Mouse (Mus musculus): ENCODE results near the gene Lama1. TPM values are rescaled to one million over a fixed set of nuclear protein-coding genes. Genes with fewer than 3 reads are reported as not detected.
A peak's percentile ranks its signal among the peaks of the same experiment; 100 is the strongest.

Lama1 gene
- polyA plus RNA-seq, 1 experiment from 2014 or later = 4.1 TPM

GRCm38 (mm10) chr17:67707793-67708364, 10.8 kb downstream of the Lama1 start:
- no peak overlapping the region for H3K27ac ChIP-seq (ENCODE audit: low read length)
- ATAC-seq (ENCODE audit: insufficient read depth, low FRiP score) = no peak
- H3K36me3 ChIP-seq (ENCODE audit: control insufficient read depth, insufficient read depth, low read length) = no peaks in the 10 kb centered on the region
- no peaks in the 10 kb centered on the region for H3K9me3 ChIP-seq (replicated peaks; ENCODE audit: control insufficient read depth, low read length)
- H3K4me3 ChIP-seq (replicated peaks; ENCODE audit: low read length) = no peak overlapping the region
- H3K4me2 ChIP-seq (ENCODE audit: low read depth, low read length) = no peak overlapping the region
- H3K4me1 ChIP-seq (ENCODE audit: control insufficient read depth, insufficient read depth, low read length) = 0 out of 2 replicates have a peak, but pooled peaks cover 3% of the 10 kb centered on the region
- H3K9ac ChIP-seq (ENCODE audit: low read length) = no peak overlapping the region
- H3K27me3 ChIP-seq (ENCODE audit: control insufficient read depth, insufficient read depth, low read length) = no peaks in the 10 kb centered on the region
- 64% methylated on average over 13 of the region's 13 CpGs for WGBS

- H3K27ac ChIP-seq (ENCODE audit: low read length) = no peak overlapping the region
- no peak for ATAC-seq (ENCODE audit: insufficient read depth, low FRiP score)
- no peak overlapping the region for H3K4me3 ChIP-seq (replicated peaks; ENCODE audit: low read length)
- whole genome bisulfite sequencing = 67% methylated on average over 6 of the region's 6 CpGs
- no peaks in the 10 kb centered on the region for H3K9me3 ChIP-seq (replicated peaks; ENCODE audit: control insufficient read depth, low read length)
- H3K4me2 ChIP-seq (ENCODE audit: low read depth, low read length) = no peak overlapping the region
- 0 out of 2 replicates have a peak, but pooled peaks cover 3% of the 10 kb centered on the region for H3K4me1 ChIP-seq (ENCODE audit: control insufficient read depth, insufficient read depth, low read length)
- H3K9ac ChIP-seq (ENCODE audit: low read length) = no peak overlapping the region
- H3K27me3 ChIP-seq (ENCODE audit: control insufficient read depth, insufficient read depth, low read length) = no peaks in the 10 kb centered on the region
- H3K36me3 ChIP-seq (ENCODE audit: control insufficient read depth, insufficient read depth, low read length) = no peaks in the 10 kb centered on the region
Measured at GRCm38 (mm10) chr17:67710377-67710781, 13.3 kb downstream of the Lama1 start.

GRCm38 (mm10) chr17:67711361-67711760, 14.3 kb downstream of the Lama1 start:
- H3K36me3 ChIP-seq (ENCODE audit: control insufficient read depth, insufficient read depth, low read length) = no peaks in the 10 kb centered on the region
- H3K4me3 ChIP-seq (replicated peaks; ENCODE audit: low read length) = no peak overlapping the region
- 0 out of 2 replicates have a peak, but pooled peaks cover 3% of the 10 kb centered on the region for H3K4me1 ChIP-seq (ENCODE audit: control insufficient read depth, insufficient read depth, low read length)
- H3K9me3 ChIP-seq (replicated peaks; ENCODE audit: control insufficient read depth, low read length) = no peaks in the 10 kb centered on the region
- 38% methylated on average over 4 of the region's 4 CpGs for WGBS
- H3K27ac ChIP-seq (ENCODE audit: low read length) = no peak overlapping the region
- H3K4me2 ChIP-seq (ENCODE audit: low read depth, low read length) = no peak overlapping the region
- H3K9ac ChIP-seq (ENCODE audit: low read length) = no peak overlapping the region
- H3K27me3 ChIP-seq (ENCODE audit: control insufficient read depth, insufficient read depth, low read length) = no peaks in the 10 kb centered on the region
- ATAC-seq (ENCODE audit: insufficient read depth, low FRiP score) = no peak

GRCm38 (mm10) chr17:67712929-67713328, 15.9 kb downstream of the Lama1 start:
- WGBS = 74% methylated on average over 7 of the region's 7 CpGs
- no peak overlapping the region for H3K27ac ChIP-seq (ENCODE audit: low read length)
- no peak overlapping the region for H3K9ac ChIP-seq (ENCODE audit: low read length)
- no peaks in the 10 kb centered on the region for H3K27me3 ChIP-seq (ENCODE audit: control insufficient read depth, insufficient read depth, low read length)
- no peaks in the 10 kb centered on the region for H3K36me3 ChIP-seq (ENCODE audit: control insufficient read depth, insufficient read depth, low read length)
- H3K4me1 ChIP-seq (ENCODE audit: control insufficient read depth, insufficient read depth, low read length) = 0 out of 2 replicates have a peak, but pooled peaks cover 3% of the 10 kb centered on the region
- no peak overlapping the region for H3K4me2 ChIP-seq (ENCODE audit: low read depth, low read length)
- H3K9me3 ChIP-seq (replicated peaks; ENCODE audit: control insufficient read depth, low read length) = no peaks in the 10 kb centered on the region
- no peak; the same call in 1 of the 2 replicates for ATAC-seq (ENCODE audit: insufficient read depth, low FRiP score)
- no peak overlapping the region for H3K4me3 ChIP-seq (replicated peaks; ENCODE audit: low read length)

- Histone ChIP-seq H3K36me3 (ENCODE audit: control insufficient read depth, insufficient read depth, low read length) (no peaks in the 10 kb centered on the region), H3K27me3 (ENCODE audit: control insufficient read depth, insufficient read depth, low read length) (no peaks in the 10 kb centered on the region), H3K9ac (ENCODE audit: low read length) (no peak overlapping the region), H3K4me3 (replicated peaks; ENCODE audit: low read length) (no peak overlapping the region), H3K27ac (ENCODE audit: low read length) (no peak overlapping the region), H3K4me1 (ENCODE audit: control insufficient read depth, insufficient read depth, low read length) (no peaks in the 10 kb centered on the region), H3K4me2 (ENCODE audit: low read depth, low read length) (no peak overlapping the region), H3K9me3 (replicated peaks; ENCODE audit: control insufficient read depth, low read length) (no peaks in the 10 kb centered on the region)
- ATAC-seq (ENCODE audit: insufficient read depth, low FRiP score) = no peak
- 64% methylated on average over 19 of the region's 19 CpGs for WGBS
Measured at GRCm38 (mm10) chr17:67715466-67715865, 18.4 kb downstream of the Lama1 start.

- no peaks in the 10 kb centered on the region for H3K27me3 ChIP-seq (ENCODE audit: control insufficient read depth, insufficient read depth, low read length)
- no peak for ATAC-seq (ENCODE audit: insufficient read depth, low FRiP score)
- H3K4me3 ChIP-seq (replicated peaks; ENCODE audit: low read length) = no peak overlapping the region
- no peaks in the 10 kb centered on the region for H3K9me3 ChIP-seq (replicated peaks; ENCODE audit: control insufficient read depth, low read length)
- no peak overlapping the region for H3K27ac ChIP-seq (ENCODE audit: low read length)
- peaks cover 14% of the 10 kb centered on the region for H3K4me1 ChIP-seq (ENCODE audit: control insufficient read depth, insufficient read depth, low read length)
- WGBS = 65% methylated on average over 7 of the region's 7 CpGs
- H3K36me3 ChIP-seq (ENCODE audit: control insufficient read depth, insufficient read depth, low read length) = no peaks in the 10 kb centered on the region
- no peak overlapping the region for H3K4me2 ChIP-seq (ENCODE audit: low read depth, low read length)
- H3K9ac ChIP-seq (ENCODE audit: low read length) = no peak overlapping the region
Measured at GRCm38 (mm10) chr17:67722055-67722454, 25.0 kb downstream of the Lama1 start.

GRCm38 (mm10) chr17:67722578-67722977, 25.5 kb downstream of the Lama1 start:
- Histone ChIP-seq H3K9me3 (replicated peaks; ENCODE audit: control insufficient read depth, low read length) (no peaks in the 10 kb centered on the region), H3K4me2 (ENCODE audit: low read depth, low read length) (no peak overlapping the region), H3K27ac (ENCODE audit: low read length) (no peak overlapping the region), H3K4me1 (ENCODE audit: control insufficient read depth, insufficient read depth, low read length) (peaks cover 14% of the 10 kb centered on the region), H3K9ac (ENCODE audit: low read length) (no peak overlapping the region), H3K4me3 (replicated peaks; ENCODE audit: low read length) (no peak overlapping the region), H3K36me3 (ENCODE audit: control insufficient read depth, insufficient read depth, low read length) (no peaks in the 10 kb centered on the region), H3K27me3 (ENCODE audit: control insufficient read depth, insufficient read depth, low read length) (no peaks in the 10 kb centered on the region)
- 100% methylated on average over 1 of the region's 1 CpGs for WGBS
- no peak for ATAC-seq (ENCODE audit: insufficient read depth, low FRiP score)

GRCm38 (mm10) chr17:67723175-67724067, 26.4 kb downstream of the Lama1 start:
- no peak overlapping the region for H3K4me3 ChIP-seq (replicated peaks; ENCODE audit: low read length)
- H3K4me2 ChIP-seq (ENCODE audit: low read depth, low read length) = no peak overlapping the region
- no peaks in the 10 kb centered on the region for H3K9me3 ChIP-seq (replicated peaks; ENCODE audit: control insufficient read depth, low read length)
- no peaks in the 10 kb centered on the region for H3K36me3 ChIP-seq (ENCODE audit: control insufficient read depth, insufficient read depth, low read length)
- WGBS = 55% methylated on average over 14 of the region's 14 CpGs
- no peaks in the 10 kb centered on the region for H3K27me3 ChIP-seq (ENCODE audit: control insufficient read depth, insufficient read depth, low read length)
- peaks cover 14% of the 10 kb centered on the region for H3K4me1 ChIP-seq (ENCODE audit: control insufficient read depth, insufficient read depth, low read length)
- peak overlapping the region; percentile 43; the same call in 1 of the 2 replicates for H3K27ac ChIP-seq (ENCODE audit: low read length)
- H3K9ac ChIP-seq (ENCODE audit: low read length) = no peak overlapping the region
- 0 out of 2 replicates have a peak, but pooled peaks have one; percentile 50 for ATAC-seq (ENCODE audit: insufficient read depth, low FRiP score)

GRCm38 (mm10) chr17:67726601-67727000, 29.5 kb downstream of the Lama1 start:
- no peaks in the 10 kb centered on the region for H3K27me3 ChIP-seq (ENCODE audit: control insufficient read depth, insufficient read depth, low read length)
- ATAC-seq (ENCODE audit: insufficient read depth, low FRiP score) = no peak
- H3K27ac ChIP-seq (ENCODE audit: low read length) = no peak overlapping the region
- H3K36me3 ChIP-seq (ENCODE audit: control insufficient read depth, insufficient read depth, low read length) = no peaks in the 10 kb centered on the region
- no peaks in the 10 kb centered on the region for H3K9me3 ChIP-seq (replicated peaks; ENCODE audit: control insufficient read depth, low read length)
- H3K4me1 ChIP-seq (ENCODE audit: control insufficient read depth, insufficient read depth, low read length) = peaks cover 14% of the 10 kb centered on the region
- no peak overlapping the region for H3K4me2 ChIP-seq (ENCODE audit: low read depth, low read length)
- H3K4me3 ChIP-seq (replicated peaks; ENCODE audit: low read length) = no peak overlapping the region
- 86% methylated on average over 11 of the region's 11 CpGs for WGBS
- no peak overlapping the region for H3K9ac ChIP-seq (ENCODE audit: low read length)
